Mouse (Mus musculus) c-Kit-positive CD71-negative TER-119-negative erythroid progenitor cells, embryonic 14.5 days (primary cell): Measurements from ENCODE around the gene Tagln3.

Experiments
- DNase-seq: peaks from one replicate; pipeline ENCODE4 v3.0.0-alpha.2; 2013; ENCODE audit warnings: low read depth

Gene Tagln3

GRCm38 (mm10) chr16:45724061-45724741 lies at the start of gene Tagln3:
Gene Tagln3, minus strand, starts transcription at chr16:45724608.
- DNase-seq: no peak

DNA sequence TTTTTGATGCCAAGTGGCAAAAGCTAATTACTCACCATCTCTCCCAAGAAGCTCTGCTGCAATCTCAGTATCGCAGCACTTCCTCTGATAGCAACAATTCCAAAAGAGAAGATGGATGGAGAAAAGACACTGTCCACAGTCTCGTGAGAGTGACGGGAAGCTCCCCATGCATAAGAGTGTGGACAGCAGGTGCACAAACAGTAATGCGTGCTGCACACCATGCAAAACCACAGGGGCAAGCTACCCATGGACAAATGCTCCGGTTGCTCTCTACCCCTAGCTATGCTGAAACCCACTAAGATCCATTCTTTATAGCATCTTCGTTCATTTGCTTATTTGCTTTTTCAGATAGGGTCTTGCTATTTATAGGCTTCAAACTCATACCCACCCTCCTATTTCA lies 46.5 kb upstream of the Tagln3 start:
- no peak for DNase-seq

DNA sequence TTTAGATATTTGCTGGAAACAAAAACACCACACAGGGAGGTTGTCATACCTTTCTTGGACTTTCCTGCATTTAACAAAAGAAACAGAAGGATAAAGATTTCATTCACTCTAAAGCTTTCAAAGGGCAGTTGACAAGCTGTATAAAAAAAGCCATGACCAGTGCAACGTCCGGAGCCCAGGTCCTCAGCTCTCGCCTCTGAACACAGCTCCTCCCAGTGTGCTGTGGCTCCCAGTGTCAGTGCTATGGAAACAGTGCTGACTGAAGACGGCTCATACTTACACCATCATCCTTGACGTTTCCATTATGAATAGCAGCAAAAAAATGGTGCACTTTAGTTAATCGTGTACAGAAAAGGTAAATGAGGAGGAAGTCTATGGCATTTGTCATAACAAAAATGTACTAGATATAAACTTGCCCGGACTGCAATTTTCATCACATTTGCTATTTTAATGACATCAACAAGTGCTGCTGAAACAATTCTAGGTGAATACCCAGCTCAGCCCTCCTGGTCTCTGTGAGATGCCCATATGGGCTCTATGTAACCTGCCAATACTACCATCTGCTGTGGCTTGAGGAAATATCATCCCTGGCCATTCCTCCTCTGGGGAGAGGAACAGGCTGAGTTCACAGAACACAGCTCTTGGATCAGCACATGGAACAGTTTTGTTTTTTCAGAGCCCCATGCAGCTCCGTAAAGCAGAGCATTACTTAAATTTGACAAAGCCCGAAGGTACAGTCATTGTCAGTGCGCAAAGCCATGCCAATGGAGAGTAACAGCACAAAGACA lies 43.6 kb upstream of the Tagln3 start:
- no peak for DNase-seq

DNA sequence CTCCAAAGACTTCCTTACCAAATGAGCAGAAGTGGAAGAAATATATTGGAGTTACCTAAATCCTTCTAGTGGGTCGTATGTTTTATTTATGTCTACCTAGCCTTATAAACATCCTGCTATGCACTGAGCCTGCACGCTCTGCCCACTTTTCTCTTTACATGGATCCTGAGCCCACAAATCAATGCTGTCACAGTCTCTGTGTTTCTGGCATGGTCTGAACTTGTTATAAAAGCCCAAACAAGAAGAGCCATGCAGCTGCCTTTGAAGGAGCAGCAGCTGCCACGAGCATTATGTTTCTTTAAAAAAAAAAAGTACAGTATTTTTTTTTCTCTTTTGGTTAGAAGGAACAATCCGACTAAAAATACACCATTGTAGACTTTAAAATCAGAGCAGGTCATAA lies 43.0 kb upstream of the Tagln3 start:
- no peak for DNase-seq

- no peak for DNase-seq
Observed at GRCm38 (mm10) chr16:45765801-45766494, 41.5 kb upstream of the Tagln3 start.

DNA sequence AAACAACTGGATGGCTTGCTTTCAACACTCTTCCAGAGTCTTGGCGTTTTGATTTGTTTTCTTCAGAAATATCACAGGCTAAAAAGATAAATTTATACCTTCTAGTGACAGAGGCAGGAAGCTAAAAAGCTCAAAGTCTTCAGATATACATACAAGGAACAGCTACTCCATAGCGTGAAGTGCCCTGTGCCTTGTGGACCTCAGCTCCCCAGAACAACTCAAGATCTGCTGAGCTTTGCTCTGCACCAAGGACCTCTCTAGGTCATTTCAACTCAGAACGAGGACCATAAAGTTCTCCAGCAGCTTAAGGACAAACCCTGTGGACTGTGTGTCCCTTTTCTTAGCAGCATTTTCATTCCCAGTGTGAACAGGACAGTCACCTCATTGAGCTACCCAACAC lies 40.7 kb upstream of the Tagln3 start:
- DNase-seq: no peak

- DNase-seq: no peak
Observed at GRCm38 (mm10) chr16:45762859-45763505, 38.6 kb upstream of the Tagln3 start.

- DNase-seq: no peak
Observed at GRCm38 (mm10) chr16:45761425-45761824, 37.0 kb upstream of the Tagln3 start.

DNA sequence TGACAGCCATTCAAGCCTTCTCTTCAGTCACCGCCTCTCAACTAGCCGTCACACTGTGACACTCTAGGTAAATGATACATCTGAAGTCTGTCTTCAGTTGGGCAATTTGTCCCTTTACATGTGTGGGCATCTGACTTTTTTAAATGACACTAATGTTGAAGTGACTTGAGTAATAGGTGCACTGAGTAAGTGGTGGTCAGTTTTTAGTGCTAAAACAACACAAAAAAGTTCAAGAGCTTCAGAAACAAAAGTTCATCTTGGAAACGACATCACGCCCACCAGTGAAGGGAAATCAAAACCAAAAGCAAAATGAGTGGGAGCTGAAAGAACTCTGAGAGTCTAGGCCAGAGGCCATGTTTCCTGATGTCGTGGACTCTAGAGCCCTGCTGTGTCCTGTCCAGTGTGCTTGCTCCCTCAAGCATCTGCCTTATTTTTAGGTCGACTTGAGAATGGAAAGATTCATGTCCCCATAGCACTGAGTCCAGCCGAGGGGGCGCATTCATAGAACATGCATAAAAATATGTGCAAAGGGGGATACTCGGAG lies 34.4 kb upstream of the Tagln3 start:
- no peak for DNase-seq

- no peak for DNase-seq
Observed at GRCm38 (mm10) chr16:45757421-45758078, 33.1 kb upstream of the Tagln3 start.

GRCm38 (mm10) chr16:45756855-45757254 lies 32.4 kb upstream of the Tagln3 start:
- DNase-seq: peak; percentile 54

- DNase-seq: no peak
Observed at GRCm38 (mm10) chr16:45743591-45744144, 19.3 kb upstream of the Tagln3 start.

DNA sequence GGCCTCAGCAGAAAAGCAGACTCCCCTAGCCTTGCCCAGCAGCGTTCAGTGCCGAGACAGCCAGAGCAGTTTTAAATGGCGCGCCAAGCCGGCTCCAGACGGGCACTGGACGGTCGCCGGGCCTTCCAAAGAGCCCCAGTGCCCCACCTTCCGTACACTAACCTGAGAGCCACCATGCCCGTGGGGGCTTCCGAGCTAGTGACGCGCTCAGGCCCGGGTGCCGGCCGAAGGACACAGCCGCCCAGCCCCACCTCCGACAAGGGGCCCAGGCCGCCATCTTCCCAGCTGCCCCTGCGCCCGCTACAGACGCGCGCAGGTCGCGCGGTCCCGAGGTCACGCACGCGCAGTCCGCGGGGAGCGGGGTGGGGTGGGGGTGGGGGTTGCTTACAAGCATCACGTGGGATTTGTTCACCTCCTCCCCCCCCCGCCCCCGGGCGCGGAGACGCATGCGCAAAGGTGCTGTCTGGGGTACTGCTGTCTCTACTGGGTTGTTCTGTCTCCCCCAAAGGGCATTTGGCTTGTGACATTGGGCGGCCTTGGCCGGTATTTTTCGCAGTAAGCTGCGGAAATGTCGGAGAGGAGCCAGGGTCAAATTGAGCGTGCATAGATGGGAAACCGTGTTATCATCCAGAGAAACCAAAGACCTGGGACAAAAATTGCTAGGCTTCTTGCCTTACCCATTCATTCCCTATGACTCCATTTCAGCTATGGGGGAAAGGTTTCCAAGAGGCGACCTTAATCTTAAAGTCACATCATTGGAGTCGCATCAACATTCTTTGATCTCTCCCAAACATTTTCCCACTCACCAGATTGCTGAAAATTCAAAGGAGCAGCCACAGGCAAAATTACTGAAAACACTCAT lies 18.4 kb upstream of the Tagln3 start, which contains the start of gene Abhd10:
TSS of gene Abhd10 (minus strand) at position 341 of the 862 bp plus-strand sequence.
- peak; percentile 73 for DNase-seq

DNA sequence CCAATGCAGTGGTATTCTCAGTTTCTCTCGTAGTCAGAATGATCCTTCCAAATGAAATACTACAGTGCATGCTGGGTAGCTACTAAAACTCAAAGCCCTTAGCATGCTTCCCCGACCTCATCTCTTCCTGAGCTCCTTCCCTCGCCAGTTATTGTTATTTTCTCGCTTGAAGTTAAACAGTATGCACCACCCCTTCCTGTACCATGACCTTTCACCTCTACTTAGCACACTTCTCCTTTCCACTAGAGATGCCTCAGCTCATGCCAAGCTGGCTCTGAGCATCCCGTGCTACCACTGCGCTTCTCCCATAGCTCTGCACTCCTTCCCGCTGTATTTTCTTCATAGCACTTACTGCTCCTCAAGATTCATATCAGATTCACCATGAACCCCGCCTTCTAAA lies 13.5 kb upstream of the Tagln3 start:
- no peak for DNase-seq

- DNase-seq: no peak
Observed at GRCm38 (mm10) chr16:45736724-45737123, 12.3 kb upstream of the Tagln3 start.

- no peak for DNase-seq
Observed at GRCm38 (mm10) chr16:45729163-45729562, 4.8 kb upstream of the Tagln3 start.

GRCm38 (mm10) chr16:45724742-45725102 lies 314 bp upstream of the Tagln3 start:
- DNase-seq: no peak

- no peak for DNase-seq
Observed at GRCm38 (mm10) chr16:45723172-45723901, 1.1 kb downstream of the Tagln3 start.

DNA sequence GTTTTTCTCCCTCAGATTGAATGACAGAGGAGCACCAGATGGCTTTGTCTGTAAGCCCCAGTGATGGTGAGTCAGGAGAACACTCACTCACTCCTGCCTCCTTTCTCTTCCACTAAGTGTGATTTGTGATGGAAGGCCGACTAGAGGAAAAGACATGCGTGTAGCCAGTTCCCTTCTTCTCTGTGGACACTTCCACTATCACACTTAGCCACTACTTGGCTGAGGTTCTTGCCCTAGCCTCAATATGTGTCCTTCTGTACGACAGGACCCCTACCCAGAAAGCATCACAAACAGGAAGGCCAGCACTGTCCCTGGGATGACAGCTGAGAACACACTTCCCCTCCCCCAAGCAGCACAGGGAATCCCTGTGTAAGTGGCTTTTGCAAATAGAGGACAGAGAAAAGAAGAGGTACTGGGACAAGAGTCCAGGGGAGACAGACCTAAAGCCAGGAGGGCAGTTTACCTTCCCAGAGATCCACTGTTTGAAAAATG lies 1.9 kb downstream of the Tagln3 start:
- no peak for DNase-seq
